Mouse (Mus musculus) cortical plate, adult 2 months (tissue): ENCODE measurements around the gene Dut.

ENCODE experiments used
- CTCF ChIP-seq: fragments of 200-500 bp; IDR thresholded peaks from 2 replicates; pipeline ENCODE4 v1.5.1; 2011; ENCODE audit warnings: mild to moderate bottlenecking, control low read depth, low read length; ENCODE audit not compliant: insufficient read depth; ENCODE audit errors: extremely low read depth
- POLR2A ChIP-seq: fragments of 200-500 bp; IDR thresholded peaks from 2 replicates; pipeline ENCODE4 v1.6.1; 2011; ENCODE audit warnings: mild to moderate bottlenecking, low read length, control low read depth; ENCODE audit not compliant: insufficient read depth; ENCODE audit errors: extremely low read depth

GRCm38 (mm10) chr2:125218566-125218965 lies 28.4 kb upstream of the Dut start:
- TF ChIP-seq CTCF (no peak), POLR2A (no peak)
